Mouse (Mus musculus): ENCODE measurements around the gene Shpk. TPM values are rescaled to one million over a fixed set of nuclear protein-coding genes. Genes with fewer than 3 reads are reported as not detected.
A peak's percentile ranks its signal among the peaks of the same experiment; 100 is the strongest.

Gene Shpk
- polyA plus RNA-seq, 1 experiment = 0.93 TPM

- H3K36me3 ChIP-seq (ENCODE audit: control insufficient read depth, insufficient read depth, low read length, poor library complexity, severe bottlenecking) = no peaks in the 10 kb centered on the region; the same call in 1 of the 2 replicates
- no peaks in the 10 kb centered on the region for H3K9me3 ChIP-seq (replicated peaks; ENCODE audit: control insufficient read depth, insufficient read depth, low read length, poor library complexity, severe bottlenecking)
- no peak overlapping the region for H3K9ac ChIP-seq (ENCODE audit: low read depth, poor library complexity, severe bottlenecking)
- no peak overlapping the region for H3K4me3 ChIP-seq (ENCODE audit: low read depth, low read length)
- no peak overlapping the region for H3K27ac ChIP-seq (ENCODE audit: insufficient read depth, low read length)
- TF ChIP-seq POLR2A (IDR thresholded peaks at IDR 0.05; ENCODE audit: insufficient read depth, low read length) = no peak
- TF ChIP-seq EP300 (IDR thresholded peaks at IDR 0.05; ENCODE audit: insufficient read depth, low read depth, low read length) = no peak
- TF ChIP-seq CTCF (IDR thresholded peaks at IDR 0.05; ENCODE audit: low read depth, low read length) = no peak
- H3K4me1 ChIP-seq (ENCODE audit: control insufficient read depth, insufficient read depth, low read length) = no peaks in the 10 kb centered on the region
- H3K27me3 ChIP-seq (ENCODE audit: control insufficient read depth, insufficient read depth, low read length, poor library complexity, severe bottlenecking) = no peaks in the 10 kb centered on the region
Observed at GRCm38 (mm10) chr11:73193047-73193446, 6.2 kb upstream of the Shpk start.

- H3K36me3 ChIP-seq (ENCODE audit: control insufficient read depth, insufficient read depth, low read length, poor library complexity, severe bottlenecking) = no peaks in the 10 kb centered on the region; the same call in 1 of the 2 replicates
- TF ChIP-seq POLR2A (IDR thresholded peaks at IDR 0.05; ENCODE audit: insufficient read depth, low read length) (no peak), CTCF (IDR thresholded peaks at IDR 0.05; ENCODE audit: low read depth, low read length) (no peak), EP300 (IDR thresholded peaks at IDR 0.05; ENCODE audit: insufficient read depth, low read depth, low read length) (no peak)
- no peaks in the 10 kb centered on the region for H3K9me3 ChIP-seq (replicated peaks; ENCODE audit: control insufficient read depth, insufficient read depth, low read length, poor library complexity, severe bottlenecking)
- H3K27ac ChIP-seq (ENCODE audit: insufficient read depth, low read length) = no peak overlapping the region
- H3K9ac ChIP-seq (ENCODE audit: low read depth, poor library complexity, severe bottlenecking) = no peak overlapping the region
- no peaks in the 10 kb centered on the region for H3K27me3 ChIP-seq (ENCODE audit: control insufficient read depth, insufficient read depth, low read length, poor library complexity, severe bottlenecking)
- H3K4me1 ChIP-seq (ENCODE audit: control insufficient read depth, insufficient read depth, low read length) = no peaks in the 10 kb centered on the region
- H3K4me3 ChIP-seq (ENCODE audit: low read depth, low read length) = no peak overlapping the region
Observed at GRCm38 (mm10) chr11:73194444-73194843, 4.8 kb upstream of the Shpk start.

- Histone ChIP-seq H3K9me3 (replicated peaks; ENCODE audit: control insufficient read depth, insufficient read depth, low read length, poor library complexity, severe bottlenecking) (no peaks in the 10 kb centered on the region), H3K27ac (ENCODE audit: insufficient read depth, low read length) (no peak overlapping the region), H3K27me3 (ENCODE audit: control insufficient read depth, insufficient read depth, low read length, poor library complexity, severe bottlenecking) (no peaks in the 10 kb centered on the region), H3K36me3 (ENCODE audit: control insufficient read depth, insufficient read depth, low read length, poor library complexity, severe bottlenecking) (no peaks in the 10 kb centered on the region), H3K4me3 (ENCODE audit: low read depth, low read length) (peak overlapping the region; percentile 91), H3K4me1 (ENCODE audit: control insufficient read depth, insufficient read depth, low read length) (no peaks in the 10 kb centered on the region), H3K9ac (ENCODE audit: low read depth, poor library complexity, severe bottlenecking) (peak overlapping the region; percentile 45)
- TF ChIP-seq POLR2A (IDR thresholded peaks at IDR 0.05; ENCODE audit: insufficient read depth, low read length) (no peak), EP300 (IDR thresholded peaks at IDR 0.05; ENCODE audit: insufficient read depth, low read depth, low read length) (no peak), CTCF (IDR thresholded peaks at IDR 0.05; ENCODE audit: low read depth, low read length) (no peak)
Observed at GRCm38 (mm10) chr11:73198190-73198589, 1.1 kb upstream of the Shpk start.

GRCm38 (mm10) chr11:73198603-73199229, 544 bp upstream of the Shpk start, which contains the start of gene Ctns:
Ctns (minus strand) TSS chr11:73199042.
- H3K4me3 ChIP-seq (ENCODE audit: low read depth, low read length) = peak within 1 kb of the TSS; percentile 91
- no peaks in the 10 kb centered on the region for H3K27me3 ChIP-seq (ENCODE audit: control insufficient read depth, insufficient read depth, low read length, poor library complexity, severe bottlenecking)
- no peaks in the 10 kb centered on the region for H3K36me3 ChIP-seq (ENCODE audit: control insufficient read depth, insufficient read depth, low read length, poor library complexity, severe bottlenecking)
- H3K9me3 ChIP-seq (replicated peaks; ENCODE audit: control insufficient read depth, insufficient read depth, low read length, poor library complexity, severe bottlenecking) = no peaks in the 10 kb centered on the region
- H3K27ac ChIP-seq (ENCODE audit: insufficient read depth, low read length) = no peak within 1 kb of the TSS
- no peaks in the 10 kb centered on the region for H3K4me1 ChIP-seq (ENCODE audit: control insufficient read depth, insufficient read depth, low read length)
- TF ChIP-seq CTCF (IDR thresholded peaks at IDR 0.05; ENCODE audit: low read depth, low read length) (no peak), POLR2A (IDR thresholded peaks at IDR 0.05; ENCODE audit: insufficient read depth, low read length) (peak; percentile 25), EP300 (IDR thresholded peaks at IDR 0.05; ENCODE audit: insufficient read depth, low read depth, low read length) (no peak)
- peak within 1 kb of the TSS; percentile 45 for H3K9ac ChIP-seq (ENCODE audit: low read depth, poor library complexity, severe bottlenecking)

GRCm38 (mm10) chr11:73199879-73200278, 619 bp downstream of the Shpk start:
- Histone ChIP-seq H3K4me1 (ENCODE audit: control insufficient read depth, insufficient read depth, low read length) (no peaks in the 10 kb centered on the region), H3K9me3 (replicated peaks; ENCODE audit: control insufficient read depth, insufficient read depth, low read length, poor library complexity, severe bottlenecking) (no peaks in the 10 kb centered on the region), H3K36me3 (ENCODE audit: control insufficient read depth, insufficient read depth, low read length, poor library complexity, severe bottlenecking) (no peaks in the 10 kb centered on the region), H3K4me3 (ENCODE audit: low read depth, low read length) (peak overlapping the region; percentile 80), H3K27ac (ENCODE audit: insufficient read depth, low read length) (no peak overlapping the region), H3K9ac (ENCODE audit: low read depth, poor library complexity, severe bottlenecking) (peak overlapping the region; percentile 42), H3K27me3 (ENCODE audit: control insufficient read depth, insufficient read depth, low read length, poor library complexity, severe bottlenecking) (no peaks in the 10 kb centered on the region)
- no peak for TF ChIP-seq POLR2A (IDR thresholded peaks at IDR 0.05; ENCODE audit: insufficient read depth, low read length)
- TF ChIP-seq EP300 (IDR thresholded peaks at IDR 0.05; ENCODE audit: insufficient read depth, low read depth, low read length) = no peak
- TF ChIP-seq CTCF (IDR thresholded peaks at IDR 0.05; ENCODE audit: low read depth, low read length) = no peak

- Histone ChIP-seq H3K9ac (ENCODE audit: low read depth, poor library complexity, severe bottlenecking) (no peak overlapping the region), H3K4me3 (ENCODE audit: low read depth, low read length) (no peak overlapping the region), H3K36me3 (ENCODE audit: control insufficient read depth, insufficient read depth, low read length, poor library complexity, severe bottlenecking) (no peaks in the 10 kb centered on the region), H3K27ac (ENCODE audit: insufficient read depth, low read length) (no peak overlapping the region), H3K27me3 (ENCODE audit: control insufficient read depth, insufficient read depth, low read length, poor library complexity, severe bottlenecking) (no peaks in the 10 kb centered on the region), H3K4me1 (ENCODE audit: control insufficient read depth, insufficient read depth, low read length) (no peaks in the 10 kb centered on the region), H3K9me3 (replicated peaks; ENCODE audit: control insufficient read depth, insufficient read depth, low read length, poor library complexity, severe bottlenecking) (no peaks in the 10 kb centered on the region)
- TF ChIP-seq EP300 (IDR thresholded peaks at IDR 0.05; ENCODE audit: insufficient read depth, low read depth, low read length) = no peak
- no peak for TF ChIP-seq POLR2A (IDR thresholded peaks at IDR 0.05; ENCODE audit: insufficient read depth, low read length)
- no peak for TF ChIP-seq CTCF (IDR thresholded peaks at IDR 0.05; ENCODE audit: low read depth, low read length)
Observed at GRCm38 (mm10) chr11:73201021-73201420, 1.8 kb downstream of the Shpk start.
